Mouse (Mus musculus): ENCODE measurements around the gene Dok3. TPM values are rescaled to one million over a fixed set of nuclear protein-coding genes. Genes with fewer than 3 reads are reported as not detected.
"Not testable (repeated sequence)": the region's sequence is repeated elsewhere in the genome, so short reads cannot be mapped to it uniquely, and the experiment has no call there.

The Dok3 gene
- polyA plus RNA-seq, 1 experiment, result 21.9 TPM

DNA sequence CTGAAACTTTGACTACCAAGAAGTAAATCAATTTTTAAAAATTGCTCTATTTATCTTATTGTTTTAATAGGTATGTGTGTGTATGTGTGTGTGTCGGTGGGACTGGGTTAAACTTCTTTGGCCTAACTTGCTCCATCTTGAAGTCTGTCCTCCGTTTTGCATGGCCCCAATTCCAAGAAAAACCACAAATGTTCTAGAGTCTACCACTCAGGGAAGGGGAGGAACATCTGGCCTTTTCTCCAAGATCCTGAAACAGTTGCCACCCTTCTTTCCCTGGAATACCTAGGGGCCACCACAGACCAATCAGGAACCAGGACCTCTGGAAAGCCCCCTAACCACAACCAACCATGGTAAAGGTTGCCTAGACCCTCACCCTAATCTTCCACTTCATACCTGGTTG, 42.9 kb upstream of the Dok3 start:
- H3K27ac ChIP-seq (ENCODE audit: control insufficient read depth, insufficient read depth, low read length), result no peak overlapping the region
- H3K4me3 ChIP-seq (ENCODE audit: control insufficient read depth, insufficient read depth, low read length), result no peak overlapping the region
- H3K4me1 ChIP-seq (replicated peaks; ENCODE audit: control insufficient read depth, insufficient read depth, low read length), result peaks cover 14% of the 10 kb centered on the region
- peaks cover 2% of the 10 kb centered on the region; the same call in 1 of the 2 replicates for H3K36me3 ChIP-seq (ENCODE audit: control insufficient read depth, insufficient read depth, low read length)
- 38% methylated on average over 2 of the region's 2 CpGs for WGBS
- no peak for DNase-seq
- TF ChIP-seq CTCF (IDR thresholded peaks at IDR 0.05; ENCODE audit: borderline replicate concordance, control insufficient read depth, extremely low read depth, insufficient read depth, low read length, poor library complexity), result no peak
- no peak for TF ChIP-seq POLR2A (IDR thresholded peaks at IDR 0.05; ENCODE audit: control insufficient read depth, extremely low read depth, insufficient read depth, low read length, poor library complexity)
- H3K27me3 ChIP-seq (ENCODE audit: control insufficient read depth, insufficient read depth, low read length), result no peaks in the 10 kb centered on the region

DNA sequence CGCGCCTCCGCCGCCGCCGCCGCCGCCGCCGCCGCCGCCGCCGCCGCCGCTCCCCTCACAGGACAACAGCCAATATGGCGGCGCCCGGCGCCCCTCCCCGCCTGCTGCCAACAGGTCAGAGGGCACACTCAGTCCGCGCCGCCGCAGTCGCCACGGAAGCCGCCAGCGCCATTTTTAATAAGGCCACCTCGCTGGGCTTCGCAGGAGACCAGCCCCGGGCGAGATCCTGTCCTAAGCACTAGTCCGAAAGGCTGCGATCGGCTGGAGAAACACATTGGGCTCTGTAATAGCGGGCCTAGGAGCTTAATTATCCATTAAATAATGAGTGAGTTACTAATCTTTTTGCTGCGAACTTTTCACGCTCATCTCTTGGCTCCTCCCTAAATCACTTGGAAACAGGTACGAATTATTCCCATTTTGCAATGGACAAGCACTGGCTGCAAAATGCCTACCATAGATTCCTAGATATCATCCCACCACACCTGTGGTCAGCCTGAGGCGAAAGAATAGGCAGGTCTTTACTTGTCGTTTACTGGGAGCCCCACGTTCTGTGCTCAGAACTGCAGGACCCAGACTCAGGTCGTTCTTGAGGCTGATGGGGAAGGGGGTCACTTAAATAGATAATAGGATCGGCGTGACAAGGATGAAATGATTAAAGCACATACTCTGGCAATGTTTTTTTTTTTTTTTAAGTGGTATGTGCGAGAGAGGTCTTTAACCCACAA, 42.1 kb upstream of the Dok3 start, which contains the start of gene Fam193b:
Fam193b (minus strand) TSS at position 94 of the 725 bp plus-strand sequence.
- Histone ChIP-seq H3K4me3 (ENCODE audit: control insufficient read depth, insufficient read depth, low read length) (peak within 1 kb of the TSS; percentile 69), H3K36me3 (ENCODE audit: control insufficient read depth, insufficient read depth, low read length) (peaks cover 4% of the 10 kb centered on the region; the same call in 1 of the 2 replicates), H3K4me1 (replicated peaks; ENCODE audit: control insufficient read depth, insufficient read depth, low read length) (peaks cover 14% of the 10 kb centered on the region), H3K27ac (ENCODE audit: control insufficient read depth, insufficient read depth, low read length) (peak within 1 kb of the TSS; percentile 86), H3K27me3 (ENCODE audit: control insufficient read depth, insufficient read depth, low read length) (no peaks in the 10 kb centered on the region)
- DNase-seq, result peak; percentile 94
- TF ChIP-seq POLR2A (IDR thresholded peaks at IDR 0.05; ENCODE audit: control insufficient read depth, extremely low read depth, insufficient read depth, low read length, poor library complexity) (peak; percentile 42; the same call in 1 of the 2 replicates), CTCF (IDR thresholded peaks at IDR 0.05; ENCODE audit: borderline replicate concordance, control insufficient read depth, extremely low read depth, insufficient read depth, low read length, poor library complexity) (no peak)
- 9% methylated on average over 41 of the region's 47 CpGs for WGBS

DNA sequence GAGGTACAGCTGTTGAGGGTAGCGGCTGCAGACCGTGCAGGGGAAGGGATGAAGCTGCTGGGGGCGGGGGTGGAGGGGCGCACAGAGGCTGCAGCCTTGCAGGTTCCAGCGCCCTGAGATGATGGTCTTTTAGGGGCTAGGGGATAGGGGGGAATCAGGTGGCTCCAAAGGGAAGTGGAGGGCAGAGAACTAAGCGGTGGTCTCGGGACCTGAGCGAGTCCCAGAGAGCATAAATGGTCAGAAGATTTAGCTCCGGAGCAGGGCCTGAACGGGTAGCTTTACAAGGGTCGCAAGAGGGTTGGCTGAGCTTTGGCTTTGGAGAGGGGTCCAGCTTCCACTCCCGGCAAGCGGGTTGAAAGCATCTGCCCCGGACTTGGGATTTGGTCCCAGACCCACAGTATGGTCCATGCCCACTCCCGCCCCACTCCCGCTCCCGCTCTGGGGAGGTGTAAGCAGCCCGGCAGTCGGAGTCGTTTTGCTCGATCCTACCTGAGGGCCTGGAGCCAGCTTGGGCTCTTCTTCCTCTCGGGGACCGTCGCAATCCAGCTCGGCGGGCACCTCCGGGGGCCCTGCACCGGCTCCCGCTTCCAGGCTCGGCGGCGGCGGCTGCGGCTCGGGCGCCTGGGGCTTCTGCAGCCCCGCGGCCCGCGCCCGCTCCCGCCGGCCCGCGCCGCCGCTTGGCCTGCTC, 41.3 kb upstream of the Dok3 start:
- peak overlapping the region; percentile 64 for H3K4me3 ChIP-seq (ENCODE audit: control insufficient read depth, insufficient read depth, low read length)
- peak overlapping the region; percentile 86 for H3K27ac ChIP-seq (ENCODE audit: control insufficient read depth, insufficient read depth, low read length)
- H3K4me1 ChIP-seq (replicated peaks; ENCODE audit: control insufficient read depth, insufficient read depth, low read length), result peaks cover 12% of the 10 kb centered on the region
- H3K36me3 ChIP-seq (ENCODE audit: control insufficient read depth, insufficient read depth, low read length), result peaks cover 4% of the 10 kb centered on the region; the same call in 1 of the 2 replicates
- TF ChIP-seq CTCF (IDR thresholded peaks at IDR 0.05; ENCODE audit: borderline replicate concordance, control insufficient read depth, extremely low read depth, insufficient read depth, low read length, poor library complexity), result no peak
- no peak for TF ChIP-seq POLR2A (IDR thresholded peaks at IDR 0.05; ENCODE audit: control insufficient read depth, extremely low read depth, insufficient read depth, low read length, poor library complexity)
- H3K27me3 ChIP-seq (ENCODE audit: control insufficient read depth, insufficient read depth, low read length), result no peaks in the 10 kb centered on the region
- 4% methylated on average over 47 of the region's 47 CpGs for WGBS
- DNase-seq, result peak; percentile 46

DNA sequence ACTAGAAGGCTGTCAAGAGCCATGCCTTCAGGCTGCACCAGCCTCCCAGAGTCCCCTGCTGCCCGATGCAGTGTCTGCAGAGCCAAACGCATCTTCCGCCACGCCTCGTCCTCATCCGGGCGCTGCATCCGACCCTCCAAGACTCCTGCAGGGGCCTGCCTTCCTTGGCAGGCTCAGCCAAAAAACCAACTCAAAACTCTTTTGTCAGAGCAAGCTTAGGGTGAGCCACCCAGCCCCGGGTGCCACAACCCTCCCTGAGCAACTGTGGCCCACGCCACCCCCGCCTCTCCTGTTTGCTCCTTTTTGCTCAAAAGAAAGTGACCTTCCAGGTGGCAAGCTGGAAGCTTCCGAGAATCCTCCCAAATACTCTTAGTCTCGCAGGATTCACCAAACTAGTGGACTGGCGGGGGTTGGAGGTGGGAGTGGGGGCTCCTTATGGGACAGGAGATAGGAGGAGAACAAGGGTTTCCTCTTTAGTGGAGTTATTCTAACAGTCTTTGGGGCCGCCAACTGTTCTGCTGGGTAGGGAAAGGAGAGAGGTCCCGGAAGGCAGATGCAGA, 40.7 kb upstream of the Dok3 start:
- WGBS, result 21% methylated on average over 16 of the region's 16 CpGs

DNA sequence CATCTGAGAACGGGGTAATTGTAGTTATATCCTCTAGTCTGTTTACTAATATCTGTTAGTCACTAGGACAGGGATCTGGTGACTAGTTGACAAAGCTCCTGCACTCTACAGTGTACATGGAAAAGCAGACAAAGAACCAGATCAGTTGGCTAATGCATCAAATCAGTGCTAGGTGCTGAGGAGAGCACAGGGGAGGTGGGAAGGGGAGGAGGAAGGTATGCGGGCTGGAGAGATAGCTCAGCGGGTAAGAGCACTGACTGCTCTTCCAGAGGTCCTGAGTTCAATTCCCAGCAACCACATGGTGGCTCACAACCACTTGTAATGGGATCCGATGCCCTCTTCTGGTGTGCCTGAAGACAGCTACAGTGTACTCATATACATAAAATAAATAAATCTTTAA, 39.4 kb upstream of the Dok3 start:
- H3K4me1 ChIP-seq (replicated peaks; ENCODE audit: control insufficient read depth, insufficient read depth, low read length), result peaks cover 12% of the 10 kb centered on the region
- peaks cover 10% of the 10 kb centered on the region; the same call in 1 of the 2 replicates for H3K36me3 ChIP-seq (ENCODE audit: control insufficient read depth, insufficient read depth, low read length)
- H3K27ac ChIP-seq (ENCODE audit: control insufficient read depth, insufficient read depth, low read length); H3K4me3 ChIP-seq (ENCODE audit: control insufficient read depth, insufficient read depth, low read length); H3K27me3 ChIP-seq (ENCODE audit: control insufficient read depth, insufficient read depth, low read length); DNase-seq: not testable (repeated sequence)
- WGBS, result over 99% methylated on average over 4 of the region's 4 CpGs

More for the DNA sequence above, 40.7 kb upstream of the Dok3 start:
- TF ChIP-seq POLR2A (IDR thresholded peaks at IDR 0.05; ENCODE audit: control insufficient read depth, extremely low read depth, insufficient read depth, low read length, poor library complexity), result 0 out of 2 replicates have a peak, but pooled peaks have one; percentile 9
- no peak for TF ChIP-seq CTCF (IDR thresholded peaks at IDR 0.05; ENCODE audit: borderline replicate concordance, control insufficient read depth, extremely low read depth, insufficient read depth, low read length, poor library complexity)
- DNase-seq, result peak; percentile 53
- H3K4me1 ChIP-seq (replicated peaks; ENCODE audit: control insufficient read depth, insufficient read depth, low read length), result peaks cover 12% of the 10 kb centered on the region
- H3K27me3 ChIP-seq (ENCODE audit: control insufficient read depth, insufficient read depth, low read length), result no peaks in the 10 kb centered on the region
- peak overlapping the region; percentile 64 for H3K4me3 ChIP-seq (ENCODE audit: control insufficient read depth, insufficient read depth, low read length)
- H3K27ac ChIP-seq (ENCODE audit: control insufficient read depth, insufficient read depth, low read length), result peak overlapping the region; percentile 86
- H3K36me3 ChIP-seq (ENCODE audit: control insufficient read depth, insufficient read depth, low read length), result peaks cover 4% of the 10 kb centered on the region; the same call in 1 of the 2 replicates

DNA sequence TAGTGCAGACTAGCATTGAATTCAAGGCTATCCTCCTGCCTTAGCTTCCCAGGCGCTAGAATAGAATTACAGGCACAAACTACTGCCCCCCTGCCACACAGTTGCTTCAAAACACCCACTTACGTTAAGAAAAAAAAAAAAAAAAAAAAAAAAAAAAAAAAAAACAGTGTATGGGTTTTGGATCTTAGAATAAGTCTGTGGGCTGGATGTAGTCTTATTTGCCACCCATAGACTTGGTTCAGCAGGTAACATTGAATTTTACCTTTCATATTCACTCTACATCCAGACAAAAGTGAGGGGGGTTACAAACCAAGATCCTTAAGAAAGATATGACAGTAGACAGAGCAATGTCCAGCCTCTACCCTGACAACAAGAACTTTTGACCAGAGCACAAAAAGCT, 38.9 kb upstream of the Dok3 start:
- no peak overlapping the region for H3K4me3 ChIP-seq (ENCODE audit: control insufficient read depth, insufficient read depth, low read length)
- no peak for TF ChIP-seq CTCF (IDR thresholded peaks at IDR 0.05; ENCODE audit: borderline replicate concordance, control insufficient read depth, extremely low read depth, insufficient read depth, low read length, poor library complexity)
- no peak for TF ChIP-seq POLR2A (IDR thresholded peaks at IDR 0.05; ENCODE audit: control insufficient read depth, extremely low read depth, insufficient read depth, low read length, poor library complexity)
- peaks cover 12% of the 10 kb centered on the region for H3K4me1 ChIP-seq (replicated peaks; ENCODE audit: control insufficient read depth, insufficient read depth, low read length)
- DNase-seq, result no peak
- WGBS, result 95% methylated on average over 2 of the region's 2 CpGs
- no peaks in the 10 kb centered on the region for H3K27me3 ChIP-seq (ENCODE audit: control insufficient read depth, insufficient read depth, low read length)
- H3K27ac ChIP-seq (ENCODE audit: control insufficient read depth, insufficient read depth, low read length), result no peak overlapping the region
- peaks cover 10% of the 10 kb centered on the region; the same call in 1 of the 2 replicates for H3K36me3 ChIP-seq (ENCODE audit: control insufficient read depth, insufficient read depth, low read length)

Data from thymus, adult 2 months (tissue).